Mouse (Mus musculus) heart, adult 8-10 months (tissue): ENCODE data around the gene 6030468B19Rik. TPM values are rescaled to one million over a fixed set of nuclear protein-coding genes. Genes with fewer than 3 reads are reported as not detected.

Source experiments
- DNase-seq: peaks from one replicate; pipeline ENCODE4 v3.0.0; 2022; ENCODE audit warnings: low spot score
- total RNA-seq, 4 experiments: library from RNA; stranded (reverse); gene quantifications; 2 replicates each; pipeline ENCODE4 v1.2.4; 2022

The 6030468B19Rik gene
- total RNA-seq, 4 experiments from 2014 or later = not detected

GRCm38 (mm10) chr11:117855360-117855759, 57.9 kb downstream of the 6030468B19Rik start:
- DNase-seq = no peak

- no peak for DNase-seq
Observed at GRCm38 (mm10) chr11:117855975-117856374, 58.5 kb downstream of the 6030468B19Rik start.

Other genes starting within 250 kb of the 6030468B19Rik start
- gene Tnrc6c, start 143.4 kb upstream of the 6030468B19Rik start, total RNA-seq = 10 to 100 TPM; 27.0 to 32.1 (median 29.7) TPM
- 1 to 10 TPM; 2.3 to 4.4 (median 3.6) TPM for gene Tmc8, start 15.6 kb upstream of the 6030468B19Rik start, total RNA-seq
- gene Tmc6, start 15.5 kb upstream of the 6030468B19Rik start, total RNA-seq = 10 to 100 TPM; 11.7 to 14.6 (median 12.8) TPM
- gene Gm20708, start 12.0 kb downstream of the 6030468B19Rik start, total RNA-seq = 1 to 10 TPM in 2 of 4 experiments, under 1 TPM in 1, not detected in 1; 0.63 to 1.3 (median 1.2) TPM
- gene Syngr2, start 12.0 kb downstream of the 6030468B19Rik start, total RNA-seq = 100 to 1,000 TPM; 123 to 137 (median 131) TPM
- 1 to 10 TPM; 2.3 to 6.0 (median 4.9) TPM for gene Afmid, start 28.3 kb downstream of the 6030468B19Rik start, total RNA-seq
- 1 to 10 TPM in 3 of 4 experiments, under 1 TPM in 1; 0.78 to 3.2 (median 2.3) TPM for gene Tk1, start 28.4 kb downstream of the 6030468B19Rik start, total RNA-seq
- gene Birc5, start 51.6 kb downstream of the 6030468B19Rik start, total RNA-seq = under 1 TPM; 0.25 to 0.87 (median 0.67) TPM
- gene Tmem235, start 63.1 kb downstream of the 6030468B19Rik start, total RNA-seq = not detected
- 10 to 100 TPM in 3 of 4 experiments, 1 to 10 TPM in 1; 9.0 to 11.3 (median 10.3) TPM for gene Tha1, start 75.8 kb downstream of the 6030468B19Rik start, total RNA-seq
- gene Socs3, start 172.4 kb downstream of the 6030468B19Rik start, total RNA-seq = 1 to 10 TPM; 3.8 to 6.2 (median 4.7) TPM
- gene Pgs1, start 188.6 kb downstream of the 6030468B19Rik start, total RNA-seq = 10 to 100 TPM; 16.4 to 20.6 (median 19.2) TPM